Mouse (Mus musculus) neural tube, embryonic 10.5 days (tissue): ENCODE results near the gene Stoml1.
A peak's percentile ranks its signal among the peaks of the same experiment; 100 is the strongest.

Experiments
- DNase-seq: peaks from one replicate; pipeline ENCODE4 v3.0.0-alpha.2; 2017; ENCODE audit warnings: low spot score; ENCODE audit errors: extremely low spot score

Stoml1 gene

GRCm38 (mm10) chr9:58253033-58253804 lies at the start of gene Stoml1:
Stoml1 (plus strand) TSS chr9:58253164.
- peak; percentile 99 for DNase-seq

DNA sequence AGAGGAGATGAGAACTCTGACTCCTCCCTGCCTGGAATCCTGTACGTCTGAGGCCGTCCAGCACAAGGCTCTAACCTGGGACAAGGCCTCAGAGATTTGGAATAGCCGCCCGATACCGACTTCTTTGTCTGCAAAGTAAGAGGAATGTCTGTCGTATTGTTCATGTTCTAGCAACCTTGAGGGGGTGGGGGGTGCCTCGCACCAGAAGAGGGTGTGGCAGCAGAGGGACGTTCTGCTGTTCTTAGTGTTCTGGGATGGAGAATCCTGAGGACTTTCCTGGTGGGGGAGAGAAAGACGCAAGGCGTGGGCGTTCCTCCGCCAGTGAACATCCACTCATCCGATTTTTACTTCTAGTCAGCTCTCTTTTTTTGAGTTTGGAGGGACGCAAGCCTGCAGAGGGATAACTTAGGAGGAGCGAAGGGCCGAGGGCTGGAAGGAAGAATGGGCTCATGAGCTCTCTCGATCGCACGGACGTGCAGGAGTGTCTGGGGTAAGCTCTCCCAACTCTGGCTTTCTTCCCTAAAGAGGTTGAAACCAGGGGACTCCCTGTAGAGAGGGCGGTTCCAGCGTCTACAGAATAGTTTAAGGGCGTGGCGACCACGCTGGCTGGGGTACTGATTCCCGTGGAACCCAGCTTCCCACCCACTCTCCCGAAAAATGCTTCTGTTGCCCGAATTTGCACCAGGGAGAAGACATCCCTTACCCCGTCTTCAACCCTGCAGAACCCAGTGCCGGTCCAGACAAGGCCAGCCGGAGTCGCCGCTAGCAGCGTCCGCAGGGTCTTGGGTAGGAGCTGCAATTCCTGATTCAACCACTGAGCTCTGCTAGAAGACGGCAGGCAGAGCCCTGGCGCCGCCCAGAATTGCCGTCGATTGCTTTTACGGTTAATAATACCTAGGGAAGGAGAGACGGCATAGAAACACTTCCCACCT lies 49.2 kb upstream of the Stoml1 start, which contains the start of the genes Islr and Islr2:
Gene Islr (minus strand): TSS at position 791 of the 932 bp plus-strand sequence.
Gene Islr2 (minus strand): TSS at position 804 of the 932 bp plus-strand sequence.
- DNase-seq: peak; percentile 83

DNA sequence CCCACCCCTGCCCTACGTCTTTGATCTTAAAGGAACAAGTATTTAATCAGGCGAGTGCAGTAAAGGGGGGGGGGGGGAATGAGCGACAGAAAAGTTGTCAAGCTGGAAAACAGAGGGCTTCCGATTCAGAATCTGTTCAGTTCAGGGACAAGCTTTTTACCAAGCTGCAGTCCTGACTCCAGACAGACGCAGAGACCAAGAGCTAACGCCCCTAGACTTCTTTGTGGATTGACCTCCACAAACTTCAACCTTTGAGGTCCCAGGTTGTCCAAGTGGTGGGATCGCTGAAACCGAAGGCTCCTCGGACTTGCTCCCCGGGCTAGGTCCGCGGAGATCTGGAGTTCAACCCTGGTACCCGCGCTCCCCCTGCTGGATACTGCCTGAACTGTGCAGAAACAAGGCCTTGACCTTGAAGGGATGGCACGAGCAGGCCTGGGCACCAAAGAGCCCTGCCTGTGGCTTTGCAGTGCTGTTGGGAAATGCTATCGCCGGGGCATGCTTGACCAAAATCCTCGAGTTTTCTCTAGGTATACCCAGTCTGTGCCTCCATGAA lies 48.4 kb upstream of the Stoml1 start:
- DNase-seq: peak; percentile 95

DNA sequence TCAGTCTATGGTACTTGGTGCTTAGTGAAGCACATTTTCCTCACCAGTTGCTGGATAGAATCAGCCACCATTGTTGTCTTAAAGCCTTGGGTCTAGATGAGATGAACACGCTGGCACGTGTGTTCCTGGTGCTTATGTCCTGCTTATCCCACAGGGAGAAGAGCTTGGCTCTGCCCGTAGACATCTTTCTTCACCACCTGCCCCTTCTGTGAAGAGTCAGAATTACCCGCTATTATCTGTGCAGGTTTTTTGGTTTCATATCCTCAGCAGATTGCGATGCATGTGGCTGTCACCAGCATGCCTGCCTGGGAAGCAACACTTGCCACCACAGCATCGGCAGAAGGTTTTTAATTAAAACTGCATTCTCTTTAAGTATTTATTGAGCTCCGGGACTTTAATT lies 47.0 kb upstream of the Stoml1 start:
- no peak for DNase-seq

- no peak for DNase-seq
Observed at GRCm38 (mm10) chr9:58209462-58210303, 43.3 kb upstream of the Stoml1 start.

DNA sequence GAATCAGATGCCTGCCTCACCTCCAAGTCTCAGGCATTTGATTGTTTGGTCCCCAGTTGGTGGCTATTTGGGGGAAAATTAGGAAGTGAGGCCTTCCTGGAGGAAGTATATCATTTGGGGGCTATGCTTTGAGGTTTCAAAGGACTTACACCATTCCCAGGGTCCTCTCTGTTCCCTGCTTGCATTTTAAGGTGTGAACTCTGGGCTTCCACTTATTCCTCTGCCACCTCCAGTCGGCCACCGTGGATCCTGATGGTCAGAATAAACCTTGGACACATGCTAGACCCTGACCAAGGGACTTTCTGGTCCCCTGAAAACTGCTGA lies 42.7 kb upstream of the Stoml1 start:
- no peak for DNase-seq

DNA sequence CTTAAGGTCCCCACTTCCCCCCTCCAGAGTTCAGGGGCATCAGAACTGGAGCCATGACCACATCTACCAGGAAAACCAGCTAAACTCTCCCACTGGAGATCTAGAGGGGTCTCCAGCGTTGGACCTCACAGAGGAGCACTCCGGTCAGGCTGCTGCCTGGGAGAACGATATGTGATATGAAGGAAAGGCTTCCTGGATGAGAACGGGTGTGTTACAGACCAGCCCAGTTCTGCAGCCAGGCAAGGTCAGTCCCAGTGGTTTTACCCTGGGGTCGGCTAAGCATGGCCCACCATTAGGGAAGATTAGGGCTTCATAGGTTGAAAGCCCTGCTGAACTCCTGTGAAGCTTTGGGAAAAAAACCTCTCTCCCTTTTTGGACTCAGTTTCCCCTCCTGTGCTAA lies 39.6 kb upstream of the Stoml1 start:
- no peak for DNase-seq

DNA sequence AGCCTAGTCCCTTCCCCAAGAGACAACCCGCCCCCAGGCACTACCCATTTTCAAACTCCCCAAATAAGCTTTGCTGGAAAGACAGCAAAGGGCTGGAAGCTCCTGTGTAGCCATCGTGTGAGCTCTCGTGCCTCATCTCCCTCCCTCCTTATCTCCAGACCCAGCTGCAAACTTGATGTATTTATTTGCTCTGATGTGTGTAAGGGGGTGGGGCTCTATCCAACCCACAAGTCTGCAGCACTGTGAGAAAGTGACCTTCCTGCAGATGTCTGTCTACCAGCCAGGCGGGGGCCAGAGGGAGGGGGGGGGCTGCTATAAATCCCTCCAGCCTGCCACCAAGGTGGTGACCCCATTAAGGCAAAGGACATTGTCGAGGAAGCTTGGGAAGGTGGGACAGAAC lies 39.1 kb upstream of the Stoml1 start:
- DNase-seq: no peak

GRCm38 (mm10) chr9:58214519-58215180 lies 38.3 kb upstream of the Stoml1 start:
- no peak for DNase-seq

- peak; percentile 52 for DNase-seq
Observed at GRCm38 (mm10) chr9:58216402-58216801, 36.6 kb upstream of the Stoml1 start.

DNA sequence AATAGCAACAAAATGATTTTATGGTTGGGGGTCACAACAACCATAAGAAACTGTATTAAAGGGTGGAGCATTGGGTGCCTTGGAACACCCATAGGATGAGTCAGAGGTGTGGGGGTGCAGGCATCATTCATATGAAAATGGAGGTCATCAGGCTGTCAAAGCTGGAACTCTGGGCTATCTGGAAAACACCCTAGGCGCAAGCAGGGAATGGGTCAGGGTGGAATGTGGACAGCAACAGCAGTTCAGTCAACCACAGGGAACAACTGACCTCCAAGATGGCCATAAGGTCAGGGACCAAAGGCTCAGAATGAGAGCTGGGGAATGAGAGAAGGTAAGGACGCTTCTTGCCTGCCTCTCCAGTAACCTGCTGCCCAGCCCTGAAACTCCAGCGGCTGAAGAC lies 34.4 kb upstream of the Stoml1 start:
- no peak for DNase-seq

DNA sequence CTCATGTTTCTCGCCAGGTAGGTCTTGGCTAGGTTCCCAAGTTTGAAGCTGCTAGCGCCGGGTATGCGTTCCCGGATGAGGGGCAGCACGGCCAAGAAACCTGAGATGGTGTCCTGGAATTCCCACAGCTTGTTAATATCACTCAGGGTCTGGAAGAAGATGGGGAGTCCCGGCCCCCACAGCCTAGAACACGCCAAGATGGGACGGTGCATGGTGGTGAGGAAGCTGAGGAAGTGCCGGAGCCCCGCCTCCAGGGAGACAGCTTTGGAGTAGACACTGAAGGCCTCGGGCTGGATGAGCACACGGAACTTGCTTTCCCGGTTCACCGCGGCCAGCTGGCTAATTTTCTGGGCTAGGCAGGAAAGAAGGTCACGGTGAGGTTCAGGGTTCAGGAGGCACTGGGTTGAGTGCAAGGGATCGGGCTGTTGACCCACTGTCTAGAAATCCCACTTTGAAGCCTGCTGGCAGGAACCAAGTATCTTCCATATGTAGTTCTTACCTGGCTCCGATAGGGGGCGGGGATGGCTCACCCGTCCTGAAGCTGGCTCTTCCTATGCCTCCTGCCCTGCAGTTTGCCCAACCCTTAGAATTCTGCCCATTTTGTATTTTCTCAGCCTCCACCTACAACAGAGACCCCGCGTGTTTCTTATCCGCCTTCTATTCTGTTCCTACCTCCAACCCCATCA lies 32.6 kb upstream of the Stoml1 start:
- no peak for DNase-seq

DNA sequence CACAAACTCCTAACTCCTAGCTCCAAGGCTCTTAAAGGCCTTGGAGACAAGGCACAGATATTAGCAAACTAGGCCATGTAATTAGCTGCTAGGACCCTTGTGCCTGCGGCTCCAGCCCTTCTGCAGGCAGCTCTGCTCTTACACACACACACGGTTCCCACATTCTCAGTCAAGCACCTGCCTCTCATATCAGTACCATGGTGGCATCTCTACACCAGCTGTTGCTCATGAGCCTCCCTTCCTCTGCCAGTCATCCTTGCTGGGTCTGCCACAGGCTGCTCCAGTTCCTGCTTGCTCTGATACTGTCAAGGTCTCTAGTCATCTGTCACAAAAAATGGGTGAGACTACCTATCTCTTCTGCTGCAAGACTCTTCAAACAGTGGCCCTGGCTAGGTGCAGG lies 28.6 kb upstream of the Stoml1 start:
- no peak for DNase-seq

DNA sequence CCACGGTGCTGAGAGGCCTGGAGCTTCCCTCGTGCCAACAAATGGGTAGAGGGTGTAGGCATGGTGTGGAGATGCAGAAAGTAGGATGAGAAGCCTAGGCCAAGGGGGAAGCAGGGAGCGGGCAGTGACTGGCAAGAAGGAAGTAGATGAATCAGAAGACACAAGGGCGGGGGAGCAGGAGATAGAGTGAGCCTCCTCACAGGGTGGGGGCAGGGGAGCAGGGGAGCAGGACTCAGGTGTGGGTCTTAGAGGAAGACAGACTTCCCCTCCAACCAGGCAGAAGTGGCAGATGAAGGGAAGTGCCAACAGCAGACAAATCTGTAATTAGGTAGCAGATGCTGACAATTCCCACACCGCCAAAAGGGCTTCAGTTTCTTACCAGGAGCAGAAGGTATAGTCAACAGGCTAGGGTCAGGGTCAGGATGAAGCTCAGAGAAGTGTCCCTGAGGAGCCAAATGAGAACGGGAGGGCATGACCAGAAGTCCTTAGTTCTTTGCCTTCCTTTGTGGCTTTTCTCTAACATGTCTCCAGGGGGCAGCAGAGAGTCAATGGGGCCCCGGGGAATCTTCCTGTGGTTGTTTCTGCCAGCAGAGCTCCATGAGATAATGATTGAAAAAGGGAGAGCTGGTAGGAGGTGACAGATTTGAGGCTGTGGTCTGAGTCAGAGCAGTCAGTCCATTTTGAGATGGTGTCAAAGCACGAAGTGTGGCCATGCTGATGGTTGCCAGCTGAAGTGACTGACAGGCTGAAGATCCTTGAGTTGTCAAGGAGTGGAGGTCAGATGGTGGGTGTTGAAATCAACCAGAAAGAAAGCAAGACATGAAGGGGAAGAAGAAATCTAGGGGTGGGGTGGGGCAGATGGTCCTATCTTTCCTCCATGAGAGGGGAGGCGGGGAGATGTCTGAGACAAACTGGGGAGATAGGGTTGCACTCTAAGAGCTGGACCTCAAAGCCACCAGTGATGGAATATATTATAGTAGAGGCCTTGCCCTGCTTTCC lies 26.8 kb upstream of the Stoml1 start:
- DNase-seq: peak; percentile 44

- DNase-seq: no peak
Observed at GRCm38 (mm10) chr9:58228777-58229466, 24.0 kb upstream of the Stoml1 start.

DNA sequence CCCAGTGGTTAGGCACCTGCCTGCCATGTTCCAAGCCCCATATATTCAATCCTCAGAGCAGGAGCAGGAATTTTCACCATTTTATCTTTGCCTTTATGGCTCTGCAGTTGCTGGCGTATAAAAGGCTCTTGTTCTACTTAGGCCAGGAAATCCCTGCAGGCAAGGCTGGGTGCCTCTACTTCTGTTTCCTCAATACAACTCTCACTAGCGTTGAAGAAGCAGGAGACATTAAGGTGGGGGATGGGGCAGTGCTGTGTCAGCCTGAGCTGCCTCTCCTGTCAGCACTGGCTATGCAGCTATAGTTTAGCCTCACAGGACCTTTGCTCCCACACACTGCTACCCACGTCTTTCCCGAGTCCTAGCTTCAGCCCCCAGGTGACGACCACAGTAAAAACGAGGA lies 21.2 kb upstream of the Stoml1 start:
- DNase-seq: no peak

- no peak for DNase-seq
Observed at GRCm38 (mm10) chr9:58232374-58232773, 20.6 kb upstream of the Stoml1 start.

DNA sequence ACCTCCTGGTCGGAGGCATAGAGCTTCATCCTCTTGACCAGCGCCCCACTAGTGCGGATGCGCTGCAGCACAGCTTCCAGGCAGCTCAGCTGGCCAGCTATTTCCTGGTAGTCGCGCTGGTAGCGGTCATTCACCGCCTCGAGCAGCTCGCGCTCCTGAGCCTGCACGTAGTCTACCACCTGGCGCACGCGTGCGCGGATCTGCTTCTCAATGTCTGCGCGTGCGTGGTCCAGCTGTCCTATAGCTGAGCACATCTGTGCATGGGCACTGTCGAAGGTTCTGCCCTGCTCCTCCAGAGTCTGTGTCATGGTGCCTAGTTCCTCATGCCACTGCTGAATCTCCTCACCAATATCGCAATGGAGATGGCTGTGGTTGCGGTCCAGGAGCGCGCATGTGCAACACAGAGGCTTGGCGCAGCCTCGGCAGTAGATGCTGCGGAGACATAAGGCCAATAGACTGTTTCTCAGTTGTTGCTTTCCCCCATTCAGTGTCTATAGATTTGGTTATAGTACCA lies 18.4 kb upstream of the Stoml1 start:
- DNase-seq: no peak
